Comparison of ENCODE assay signal across 34 mouse cellular contexts in the genomic region with DNA sequence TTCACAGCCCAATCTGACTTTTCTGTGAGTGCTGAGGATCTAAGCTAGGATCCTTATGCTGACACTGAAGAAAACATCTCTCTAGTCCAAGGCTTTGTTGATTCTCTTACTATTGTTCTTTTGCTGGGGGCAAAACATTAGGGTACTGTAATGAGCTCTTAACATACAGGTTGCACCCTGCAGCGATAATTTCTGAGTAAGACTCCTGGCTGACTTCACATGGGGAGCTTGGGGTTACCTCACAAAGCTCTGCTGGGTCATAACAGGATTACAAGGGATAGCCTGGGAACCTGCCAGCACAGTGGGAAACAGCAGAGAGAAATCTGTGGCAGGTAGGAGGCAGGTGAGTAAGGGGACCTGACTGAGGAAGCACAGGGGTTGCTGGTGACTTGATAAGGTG. TPM values are rescaled to one million over a fixed set of nuclear protein-coding genes. Genes with fewer than 3 reads are reported as not detected.
"Had no signal": no experiment of that assay in that cellular context is flagged by ENCODE, and none has a peak within 500 bp of the region (broad histone marks: within the 10 kb centered on the region; RNA-seq: fewer than 3 reads in every experiment).

Gene Cstl1, plus strand, starts transcription at position 301 of the 400 bp plus-strand sequence.

- H3K27me3 ChIP-seq: limb, embryonic 12.5 days; limb, embryonic 13.5 days; limb, embryonic 15.5 days; liver, embryonic 13.5 days; liver, embryonic 15.5 days; lung, embryonic 15.5 days; midbrain, embryonic 12.5 days; midbrain, embryonic 13.5 days; midbrain, embryonic 15.5 days had no signal

- H3K27ac ChIP-seq: limb, embryonic 10.5 days; limb, embryonic 12.5 days; limb, embryonic 13.5 days; limb, embryonic 15.5 days; liver, embryonic 12.5 days; liver, embryonic 13.5 days; liver, embryonic 14.5 days; liver, embryonic 15.5 days; lung, embryonic 15.5 days; macrophage; midbrain, embryonic 10.5 days; midbrain, embryonic 12.5 days; midbrain, embryonic 13.5 days; midbrain, embryonic 15.5 days had no signal

- H3K4me2 ChIP-seq: limb, embryonic 12.5 days; limb, embryonic 13.5 days; limb, embryonic 15.5 days; liver, embryonic 11.5 days; liver, embryonic 13.5 days; liver, embryonic 15.5 days; lung, embryonic 14.5 days; lung, embryonic 15.5 days; midbrain, embryonic 11.5 days; midbrain, embryonic 12.5 days; midbrain, embryonic 13.5 days; midbrain, embryonic 15.5 days had no signal

- ATAC-seq: liver, embryonic 12.5 days; liver, postnatal 0 days; lung, postnatal 0 days; midbrain, embryonic 13.5 days; midbrain, embryonic 15.5 days; midbrain, embryonic 16.5 days had no signal

- H3K9ac ChIP-seq: limb, embryonic 12.5 days; limb, embryonic 13.5 days; limb, embryonic 15.5 days; liver, embryonic 12.5 days; liver, embryonic 13.5 days; liver, embryonic 14.5 days; liver, embryonic 15.5 days; liver, postnatal 0 days; lung, embryonic 14.5 days; lung, embryonic 15.5 days; midbrain, embryonic 12.5 days; midbrain, embryonic 13.5 days; midbrain, embryonic 15.5 days had no signal

- H3K4me3 ChIP-seq: limb, embryonic 10.5 days; limb, embryonic 12.5 days; limb, embryonic 13.5 days; limb, embryonic 15.5 days; liver, embryonic 12.5 days; liver, embryonic 13.5 days; liver, embryonic 15.5 days; lung, embryonic 15.5 days; megakaryocyte, embryonic 14.5 days; midbrain, embryonic 10.5 days; midbrain, embryonic 12.5 days; midbrain, embryonic 13.5 days; midbrain, embryonic 15.5 days had no signal

- H3K4me1 ChIP-seq: limb, embryonic 12.5 days; limb, embryonic 13.5 days; limb, embryonic 15.5 days; liver, embryonic 12.5 days; midbrain, embryonic 10.5 days; midbrain, embryonic 12.5 days; midbrain, embryonic 13.5 days; midbrain, embryonic 15.5 days had no signal

- H3K36me3 ChIP-seq: limb, embryonic 10.5 days; limb, embryonic 12.5 days; limb, embryonic 13.5 days; limb, embryonic 15.5 days; liver, embryonic 12.5 days; liver, embryonic 13.5 days; liver, embryonic 15.5 days; lung, embryonic 15.5 days; midbrain, embryonic 10.5 days; midbrain, embryonic 12.5 days; midbrain, embryonic 13.5 days; midbrain, embryonic 15.5 days had no signal

- H3K9me3 ChIP-seq: limb, embryonic 10.5 days; limb, embryonic 12.5 days; limb, embryonic 13.5 days; limb, embryonic 15.5 days; liver, embryonic 12.5 days; liver, embryonic 13.5 days; liver, embryonic 15.5 days; lung, embryonic 15.5 days; megakaryocyte, embryonic 14.5 days; midbrain, embryonic 10.5 days; midbrain, embryonic 12.5 days; midbrain, embryonic 13.5 days; midbrain, embryonic 15.5 days had no signal

- DNase-seq: left cerebral cortex, postnatal 4 days; liver; liver, embryonic 13.5 days; liver, postnatal 0 days; lung, adult 18-20 months; lung, adult 2 months; lung, embryonic 14.5 days; lung, postnatal 10 days; lung, postnatal 14 days; lung, postnatal 4 days; midbrain, embryonic 14.5 days had no signal

RNA-seq across cellular contexts. Expression of gene Cstl1, which starts in this region (rescaled TPM):
- polyA plus RNA-seq: limb, embryonic 10.5 days; limb, embryonic 12.5 days; limb, embryonic 13.5 days; limb, embryonic 14.5 days; limb, embryonic 15.5 days; liver, adult 2 months; liver, embryonic 11.5 days; liver, embryonic 12.5 days; liver, embryonic 13.5 days; liver, embryonic 14.5 days; liver, embryonic 15.5 days; liver, embryonic 16.5 days; liver, postnatal 0 days; lung, adult 2 months; lung, embryonic 14.5 days; lung, embryonic 15.5 days; lung, embryonic 16.5 days; lung, postnatal 0 days; macrophage; midbrain, embryonic 10.5 days; midbrain, embryonic 11.5 days; midbrain, embryonic 12.5 days; midbrain, embryonic 13.5 days; midbrain, embryonic 14.5 days; midbrain, embryonic 15.5 days; midbrain, embryonic 16.5 days; midbrain, postnatal 0 days had no signal
